Comparison of ENCODE assay signal across 25 mouse cellular contexts in the genomic region with DNA sequence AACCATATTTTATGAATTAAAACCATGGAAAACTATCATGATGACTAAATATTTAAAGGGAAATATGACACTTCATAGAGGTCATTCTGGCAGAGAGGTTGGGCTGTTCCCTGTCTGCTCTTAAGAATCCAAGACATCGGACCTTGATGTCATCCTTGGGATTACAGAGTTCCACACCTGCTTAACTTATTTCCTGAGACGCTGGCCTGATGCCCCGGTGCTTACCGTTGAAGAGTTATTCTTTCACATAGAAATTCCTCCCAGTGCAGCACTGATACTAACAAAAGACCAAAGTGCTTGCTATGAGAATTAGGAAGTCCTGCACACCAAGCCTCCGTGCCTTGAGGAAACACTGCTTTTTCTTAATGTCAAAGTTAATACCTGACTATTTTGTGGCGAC.
"Had no signal": no experiment of that assay in that cellular context is flagged by ENCODE, and none has a peak within 500 bp of the region (broad histone marks: within the 10 kb centered on the region; RNA-seq: fewer than 3 reads in every experiment).

No protein-coding gene starts in this region.

- H3K9me3 ChIP-seq: heart, embryonic 13.5 days; heart, embryonic 15.5 days; hindbrain, embryonic 10.5 days; hindbrain, embryonic 12.5 days; intestine, embryonic 15.5 days; limb, embryonic 13.5 days; liver, embryonic 13.5 days; liver, embryonic 15.5 days had no signal

- H3K9ac ChIP-seq: heart, embryonic 13.5 days; heart, embryonic 15.5 days; hindbrain, embryonic 12.5 days; hindbrain, embryonic 14.5 days; intestine, embryonic 15.5 days; limb, embryonic 13.5 days; liver, embryonic 13.5 days; liver, embryonic 15.5 days had no signal

- H3K36me3 ChIP-seq: hindbrain, embryonic 10.5 days; hindbrain, embryonic 12.5 days; intestine, embryonic 15.5 days; limb, embryonic 13.5 days; liver, embryonic 13.5 days; liver, embryonic 15.5 days had no signal

- H3K4me1 ChIP-seq: hindbrain, embryonic 10.5 days had no signal

- H3K27me3 ChIP-seq: heart, embryonic 13.5 days; heart, embryonic 15.5 days; hindbrain, embryonic 12.5 days; intestine, embryonic 15.5 days; limb, embryonic 13.5 days; liver, embryonic 13.5 days; liver, embryonic 15.5 days had no signal

- H3K27ac ChIP-seq: heart, embryonic 13.5 days; heart, embryonic 15.5 days; hindbrain, embryonic 10.5 days; hindbrain, embryonic 12.5 days; hindbrain, embryonic 14.5 days; intestine, embryonic 15.5 days; layer of hippocampus, adult 2 months; left cerebral cortex, adult 2 months; limb, embryonic 13.5 days; liver, embryonic 13.5 days; liver, embryonic 15.5 days had no signal

- H3K4me2 ChIP-seq: heart, embryonic 11.5 days; heart, embryonic 13.5 days; heart, embryonic 15.5 days; hindbrain, embryonic 12.5 days; hindbrain, embryonic 14.5 days; intestine, embryonic 15.5 days; limb, embryonic 13.5 days; liver, embryonic 11.5 days; liver, embryonic 13.5 days; liver, embryonic 15.5 days had no signal

- H3K4me3 ChIP-seq: heart, embryonic 13.5 days; heart, embryonic 15.5 days; hindbrain, embryonic 10.5 days; hindbrain, embryonic 12.5 days; intestine, embryonic 15.5 days; layer of hippocampus, adult 2 months; left cerebral cortex, adult 2 months; limb, embryonic 13.5 days; liver, embryonic 13.5 days; liver, embryonic 15.5 days had no signal

- ATAC-seq: hindbrain, embryonic 16.5 days; inflammation-experienced regulatory T-cells, adult 6 months; intestine, embryonic 15.5 days; intestine, postnatal 0 days had no signal

- DNase-seq: gastrocnemius, postnatal 25 days; heart, postnatal 14 days; heart, postnatal 4 days; kidney, adult 18-20 months; kidney, adult 8-10 months; kidney, postnatal 10 days; kidney, postnatal 25 days; kidney, postnatal 4 days; liver; liver, embryonic 13.5 days had no signal
